Mouse (Mus musculus) Patski (cell line): Measurements from ENCODE around the gene Proser2. TPM values are rescaled to one million over a fixed set of nuclear protein-coding genes. Genes with fewer than 3 reads are reported as not detected.

Experiments used
- ATAC-seq: fragments of 100-300 bp; one replicate; pipeline ENCODE4 v1.8.0; 2021
- CTCF ChIA-PET: fragments of 350-600 bp; sonication (Branson Sonifier 250); formaldehyde crosslinking; loops from one replicate; lab custom pipeline; 2022; ENCODE audit warnings: inconsistent platforms; lab: Charles Lee
- POLR2A ChIA-PET: fragments of 350-600 bp; sonication (Branson Sonifier 250); formaldehyde crosslinking; loops from one replicate; lab custom pipeline; 2022; ENCODE audit warnings: antibody characterized with exemption, inconsistent platforms; lab: Charles Lee
- DNase-seq: peaks from one replicate; pipeline ENCODE4 v3.0.0-alpha.2; 2011; ENCODE audit warnings: low read depth, low spot score
- H3K27me3 ChIP-seq: fragments of 371-371 bp; one replicate; pipeline ENCODE4 v1.5.1; 2021
- CTCF ChIP-seq: fragments of 100-300 bp; IDR thresholded peaks from one replicate; pipeline ENCODE4 v1.5.1; 2021
- in situ Hi-C: fragments of 300-500 bp; cut with MboI; formaldehyde crosslinking; loops from 3 replicates; pipeline ENCODE4 v1.11.1; 2018; ENCODE audit warnings: low pct_unique_long_range_greater_than_20kb, mixed read lengths
- polyA plus RNA-seq: library from polyadenylated mRNA; unstranded; gene quantifications from one replicate; pipeline ENCODE4 v1.2.3, GENCODE M21; 2021

Gene Proser2
- 45.6 TPM for polyA plus RNA-seq

GRCm38 (mm10) chr2:6129555-6130355 is at the start of gene Proser2:
Gene Proser2, minus strand, starts transcription at chr2:6130211.
- peak; percentile 78 for ATAC-seq
- in situ Hi-C loops = no loop called here
- POLR2A ChIA-PET = interaction anchor here (1.1 kb wide), 2 partner anchors 39 to 82 kb away, joined by 3 read pairs; no protein-coding TSS in a partner anchor

GRCm38 (mm10) chr2:6179749-6180117 is 49.7 kb upstream of the Proser2 start:
- no peaks in the 10 kb centered on the region for H3K27me3 ChIP-seq
- ChIA-PET CTCF (no interaction called here), POLR2A (no interaction called here)
- ATAC-seq (no peak), DNase-seq (no peak)
- no peak for TF ChIP-seq CTCF
- in situ Hi-C loops = loop anchor here (25.0 kb wide), 1 partner anchor 533 kb away; no protein-coding TSS in a partner anchor

More at GRCm38 (mm10) chr2:6129555-6130355, at the start of gene Proser2:
- H3K27me3 ChIP-seq = no peaks in the 10 kb centered on the region
- CTCF ChIA-PET = no interaction called here
- no peak for TF ChIP-seq CTCF
- no peak for DNase-seq

GRCm38 (mm10) chr2:6178901-6179748 is 49.1 kb upstream of the Proser2 start:
- ATAC-seq = no peak
- DNase-seq = no peak
- no peak for TF ChIP-seq CTCF
- in situ Hi-C loops = loop anchor here (25.0 kb wide), 1 partner anchor 533 kb away; no protein-coding TSS in a partner anchor
- ChIA-PET CTCF (no interaction called here), POLR2A (no interaction called here)
- H3K27me3 ChIP-seq = no peaks in the 10 kb centered on the region

GRCm38 (mm10) chr2:6173013-6173412 is 43.0 kb upstream of the Proser2 start:
- POLR2A ChIA-PET = no interaction called here
- ATAC-seq = peak; percentile 83
- peak; percentile 63 for DNase-seq

GRCm38 (mm10) chr2:6168560-6168959 is 38.5 kb upstream of the Proser2 start:
- ATAC-seq (no peak), DNase-seq (no peak)
- in situ Hi-C loops = loop anchor here (5.0 kb wide), 1 partner anchor 171 kb away; no protein-coding TSS in a partner anchor
- ChIA-PET POLR2A (interaction anchor here (0.7 kb wide), 1 partner anchor 39 kb away, joined by 3 read pairs; no protein-coding TSS in a partner anchor), CTCF (interaction anchor here (1.0 to 2.3 kb wide), 4 partner anchors 35 to 133 kb away, joined by 3 to 6 read pairs (median 4); no protein-coding TSS in a partner anchor)
- no peaks in the 10 kb centered on the region for H3K27me3 ChIP-seq
- TF ChIP-seq CTCF = no peak

More at GRCm38 (mm10) chr2:6173013-6173412, 43.0 kb upstream of the Proser2 start:
- CTCF ChIA-PET = interaction anchor here (0.7 kb wide), 1 partner anchor 178 kb away, joined by 3 read pairs; no protein-coding TSS in a partner anchor
- TF ChIP-seq CTCF = no peak
- in situ Hi-C loops = no loop called here
- no peaks in the 10 kb centered on the region for H3K27me3 ChIP-seq

- ATAC-seq = peak; percentile 66
- in situ Hi-C loops = loop anchor here (5.0 kb wide), 1 partner anchor 171 kb away; no protein-coding TSS in a partner anchor
- no peaks in the 10 kb centered on the region for H3K27me3 ChIP-seq
- DNase-seq = no peak
- POLR2A ChIA-PET = interaction anchor here (0.7 kb wide), 1 partner anchor 39 kb away, joined by 3 read pairs; no protein-coding TSS in a partner anchor
- CTCF ChIA-PET = interaction anchor here (0.6 to 4.1 kb wide), 13 partner anchors 24 to 179 kb away, joined by 3 to 17 read pairs (median 4); no protein-coding TSS in a partner anchor
- TF ChIP-seq CTCF = peak; percentile 85
Measured at GRCm38 (mm10) chr2:6167843-6168558, 38.0 kb upstream of the Proser2 start.

GRCm38 (mm10) chr2:6165771-6166170 is 35.8 kb upstream of the Proser2 start:
- no peak for TF ChIP-seq CTCF
- DNase-seq (no peak), ATAC-seq (no peak)
- no peaks in the 10 kb centered on the region for H3K27me3 ChIP-seq
- in situ Hi-C loops = loop anchor here (5.0 kb wide), 1 partner anchor 168 kb away; no protein-coding TSS in a partner anchor
- ChIA-PET POLR2A (no interaction called here), CTCF (interaction anchor here (0.8 to 4.1 kb wide), 3 partner anchors 67 to 170 kb away, joined by 3 to 17 read pairs (median 5); no protein-coding TSS in a partner anchor)

- POLR2A ChIA-PET = no interaction called here
- in situ Hi-C loops = loop anchor here (5.0 kb wide), 1 partner anchor 167 kb away; no protein-coding TSS in a partner anchor
- CTCF ChIA-PET = interaction anchor here (0.8 to 4.1 kb wide), 4 partner anchors 52 to 169 kb away, joined by 3 to 17 read pairs (median 4); no protein-coding TSS in a partner anchor
- no peaks in the 10 kb centered on the region for H3K27me3 ChIP-seq
- ATAC-seq (no peak), DNase-seq (no peak)
- TF ChIP-seq CTCF = no peak
Measured at GRCm38 (mm10) chr2:6164606-6165290, 34.7 kb upstream of the Proser2 start.
